Mouse (Mus musculus): ENCODE measurements around the gene Eci2. TPM values are rescaled to one million over a fixed set of nuclear protein-coding genes. Genes with fewer than 3 reads are reported as not detected.
"Not testable (repeated sequence)": the region's sequence is repeated elsewhere in the genome, so short reads cannot be mapped to it uniquely, and the experiment has no call there.

Eci2 gene
- polyA plus RNA-seq, 1 experiment from 2014 or later, result 147 TPM

- H3K4me2 ChIP-seq (ENCODE audit: low read depth, low read length), result no peak overlapping the region
- 76% methylated on average over 4 of the region's 4 CpGs for WGBS
- ATAC-seq (ENCODE audit: low read depth), result no peak
- H3K4me1 ChIP-seq (replicated peaks; ENCODE audit: control insufficient read depth, insufficient read depth, low read length), result no peaks in the 10 kb centered on the region
- H3K9me3 ChIP-seq (ENCODE audit: control insufficient read depth, low read length), result no peaks in the 10 kb centered on the region
- no peak overlapping the region for H3K4me3 ChIP-seq (ENCODE audit: low read length)
- no peak overlapping the region for H3K27ac ChIP-seq (ENCODE audit: low read length)
- H3K27me3 ChIP-seq (ENCODE audit: control insufficient read depth, insufficient read depth, low read depth, low read length), result no peaks in the 10 kb centered on the region
- no peaks in the 10 kb centered on the region for H3K36me3 ChIP-seq (ENCODE audit: control insufficient read depth, insufficient read depth, low read length)
- no peak overlapping the region for H3K9ac ChIP-seq (ENCODE audit: low read length)
These were observed 6.7 kb upstream of the Eci2 start for GRCm38 (mm10) chr13:35033571-35033970.

- Histone ChIP-seq H3K4me3 (ENCODE audit: low read length) (no peak overlapping the region), H3K4me1 (replicated peaks; ENCODE audit: control insufficient read depth, insufficient read depth, low read length) (no peaks in the 10 kb centered on the region), H3K27ac (ENCODE audit: low read length) (no peak overlapping the region), H3K4me2 (ENCODE audit: low read depth, low read length) (no peak overlapping the region), H3K9me3 (ENCODE audit: control insufficient read depth, low read length) (no peaks in the 10 kb centered on the region), H3K27me3 (ENCODE audit: control insufficient read depth, insufficient read depth, low read depth, low read length) (no peaks in the 10 kb centered on the region), H3K9ac (ENCODE audit: low read length) (no peak overlapping the region), H3K36me3 (ENCODE audit: control insufficient read depth, insufficient read depth, low read length) (no peaks in the 10 kb centered on the region)
- WGBS, result 70% methylated on average over 4 of the region's 4 CpGs
- ATAC-seq (ENCODE audit: low read depth), result no peak
These were observed 4.8 kb upstream of the Eci2 start for GRCm38 (mm10) chr13:35031684-35032082.

GRCm38 (mm10) chr13:35030979-35031683, 4.2 kb upstream of the Eci2 start:
- no peaks in the 10 kb centered on the region for H3K9me3 ChIP-seq (ENCODE audit: control insufficient read depth, low read length)
- H3K4me2 ChIP-seq (ENCODE audit: low read depth, low read length), result no peak overlapping the region
- no peak for ATAC-seq (ENCODE audit: low read depth)
- H3K4me1 ChIP-seq (replicated peaks; ENCODE audit: control insufficient read depth, insufficient read depth, low read length), result no peaks in the 10 kb centered on the region
- H3K36me3 ChIP-seq (ENCODE audit: control insufficient read depth, insufficient read depth, low read length), result no peaks in the 10 kb centered on the region
- no peaks in the 10 kb centered on the region for H3K27me3 ChIP-seq (ENCODE audit: control insufficient read depth, insufficient read depth, low read depth, low read length)
- no peak overlapping the region for H3K9ac ChIP-seq (ENCODE audit: low read length)
- H3K4me3 ChIP-seq (ENCODE audit: low read length), result no peak overlapping the region
- WGBS, result 79% methylated on average over 7 of the region's 7 CpGs
- H3K27ac ChIP-seq (ENCODE audit: low read length), result no peak overlapping the region

GRCm38 (mm10) chr13:35028365-35028764, 1.5 kb upstream of the Eci2 start:
- H3K9me3 ChIP-seq (ENCODE audit: control insufficient read depth, low read length), result no peaks in the 10 kb centered on the region
- no peak overlapping the region for H3K4me2 ChIP-seq (ENCODE audit: low read depth, low read length)
- no peak for ATAC-seq (ENCODE audit: low read depth)
- no peak overlapping the region for H3K9ac ChIP-seq (ENCODE audit: low read length)
- no peak overlapping the region for H3K4me3 ChIP-seq (ENCODE audit: low read length)
- no peaks in the 10 kb centered on the region for H3K4me1 ChIP-seq (replicated peaks; ENCODE audit: control insufficient read depth, insufficient read depth, low read length)
- 83% methylated on average over 3 of the region's 3 CpGs for WGBS
- H3K36me3 ChIP-seq (ENCODE audit: control insufficient read depth, insufficient read depth, low read length), result no peaks in the 10 kb centered on the region
- H3K27ac ChIP-seq (ENCODE audit: low read length), result no peak overlapping the region
- no peaks in the 10 kb centered on the region for H3K27me3 ChIP-seq (ENCODE audit: control insufficient read depth, insufficient read depth, low read depth, low read length)

GRCm38 (mm10) chr13:35023401-35023800, 3.5 kb downstream of the Eci2 start:
- not testable (repeated sequence) for H3K4me3 ChIP-seq (ENCODE audit: low read length); H3K27ac ChIP-seq (ENCODE audit: low read length); H3K36me3 ChIP-seq (ENCODE audit: control insufficient read depth, insufficient read depth, low read length); H3K9ac ChIP-seq (ENCODE audit: low read length); ATAC-seq (ENCODE audit: low read depth); H3K4me2 ChIP-seq (ENCODE audit: low read depth, low read length); H3K27me3 ChIP-seq (ENCODE audit: control insufficient read depth, insufficient read depth, low read depth, low read length); H3K9me3 ChIP-seq (ENCODE audit: control insufficient read depth, low read length); H3K4me1 ChIP-seq (replicated peaks; ENCODE audit: control insufficient read depth, insufficient read depth, low read length)
- 41% methylated on average over 1 of the region's 1 CpGs for WGBS

- no peaks in the 10 kb centered on the region for H3K9me3 ChIP-seq (ENCODE audit: control insufficient read depth, low read length)
- no peak overlapping the region for H3K4me2 ChIP-seq (ENCODE audit: low read depth, low read length)
- H3K27ac ChIP-seq (ENCODE audit: low read length), result no peak overlapping the region
- H3K9ac ChIP-seq (ENCODE audit: low read length), result no peak overlapping the region
- ATAC-seq (ENCODE audit: low read depth), result no peak
- H3K4me3 ChIP-seq (ENCODE audit: low read length), result no peak overlapping the region
- no peaks in the 10 kb centered on the region for H3K27me3 ChIP-seq (ENCODE audit: control insufficient read depth, insufficient read depth, low read depth, low read length)
- 66% methylated on average over 3 of the region's 3 CpGs for WGBS
- H3K36me3 ChIP-seq (ENCODE audit: control insufficient read depth, insufficient read depth, low read length), result no peaks in the 10 kb centered on the region
- no peaks in the 10 kb centered on the region for H3K4me1 ChIP-seq (replicated peaks; ENCODE audit: control insufficient read depth, insufficient read depth, low read length)
These were observed 6.5 kb downstream of the Eci2 start for GRCm38 (mm10) chr13:35020383-35020782.

- H3K9ac ChIP-seq (ENCODE audit: low read length), result no peak overlapping the region
- no peaks in the 10 kb centered on the region for H3K36me3 ChIP-seq (ENCODE audit: control insufficient read depth, insufficient read depth, low read length)
- no peak overlapping the region for H3K4me2 ChIP-seq (ENCODE audit: low read depth, low read length)
- H3K27me3 ChIP-seq (ENCODE audit: control insufficient read depth, insufficient read depth, low read depth, low read length), result no peaks in the 10 kb centered on the region
- H3K9me3 ChIP-seq (ENCODE audit: control insufficient read depth, low read length), result peaks cover 2% of the 10 kb centered on the region; the same call in 1 of the 2 replicates
- H3K4me3 ChIP-seq (ENCODE audit: low read length), result no peak overlapping the region
- WGBS, result 73% methylated on average over 7 of the region's 7 CpGs
- no peak overlapping the region for H3K27ac ChIP-seq (ENCODE audit: low read length)
- no peak for ATAC-seq (ENCODE audit: low read depth)
- no peaks in the 10 kb centered on the region for H3K4me1 ChIP-seq (replicated peaks; ENCODE audit: control insufficient read depth, insufficient read depth, low read length)
These were observed 7.9 kb downstream of the Eci2 start for GRCm38 (mm10) chr13:35018866-35019536.

GRCm38 (mm10) chr13:35017392-35017791, 9.5 kb downstream of the Eci2 start:
- Histone ChIP-seq H3K9ac (ENCODE audit: low read length) (no peak overlapping the region), H3K4me3 (ENCODE audit: low read length) (no peak overlapping the region), H3K36me3 (ENCODE audit: control insufficient read depth, insufficient read depth, low read length) (no peaks in the 10 kb centered on the region), H3K9me3 (ENCODE audit: control insufficient read depth, low read length) (peaks cover 3% of the 10 kb centered on the region; the same call in 1 of the 2 replicates), H3K4me1 (replicated peaks; ENCODE audit: control insufficient read depth, insufficient read depth, low read length) (no peaks in the 10 kb centered on the region), H3K4me2 (ENCODE audit: low read depth, low read length) (no peak overlapping the region), H3K27ac (ENCODE audit: low read length) (no peak overlapping the region), H3K27me3 (ENCODE audit: control insufficient read depth, insufficient read depth, low read depth, low read length) (no peaks in the 10 kb centered on the region)
- 81% methylated on average over 6 of the region's 6 CpGs for WGBS
- no peak for ATAC-seq (ENCODE audit: low read depth)

- ATAC-seq (ENCODE audit: low read depth), result no peak
These were observed 10.8 kb downstream of the Eci2 start for GRCm38 (mm10) chr13:35016067-35016466.

More at GRCm38 (mm10) chr13:35016067-35016466, 10.8 kb downstream of the Eci2 start:
- Histone ChIP-seq H3K27me3 (ENCODE audit: control insufficient read depth, insufficient read depth, low read depth, low read length) (no peaks in the 10 kb centered on the region), H3K27ac (ENCODE audit: low read length) (no peak overlapping the region), H3K4me1 (replicated peaks; ENCODE audit: control insufficient read depth, insufficient read depth, low read length) (no peaks in the 10 kb centered on the region), H3K4me2 (ENCODE audit: low read depth, low read length) (no peak overlapping the region), H3K36me3 (ENCODE audit: control insufficient read depth, insufficient read depth, low read length) (no peaks in the 10 kb centered on the region), H3K4me3 (ENCODE audit: low read length) (no peak overlapping the region), H3K9ac (ENCODE audit: low read length) (no peak overlapping the region), H3K9me3 (ENCODE audit: control insufficient read depth, low read length) (peaks cover 3% of the 10 kb centered on the region; the same call in 1 of the 2 replicates)
- 100% methylated on average over 1 of the region's 1 CpGs for WGBS

Data from lung, embryonic 16.5 days (tissue).